Mouse (Mus musculus): ENCODE results near the gene Plod3. TPM values are rescaled to one million over a fixed set of nuclear protein-coding genes. Genes with fewer than 3 reads are reported as not detected.

Gene Plod3
- polyA plus RNA-seq, 1 experiment from 2014 or later, result 36.3 TPM

GRCm38 (mm10) chr5:136988420-136988819 is 1.6 kb downstream of the Plod3 start:
- no peak for ATAC-seq
- Histone ChIP-seq H3K9ac (ENCODE audit: low read depth, low read length) (peak overlapping the region; percentile 79), H3K9me3 (ENCODE audit: control insufficient read depth, low read length) (no peaks in the 10 kb centered on the region), H3K27ac (ENCODE audit: low read depth, low read length) (peak overlapping the region; percentile 24), H3K4me3 (ENCODE audit: low read length) (peak overlapping the region; percentile 59), H3K36me3 (ENCODE audit: control insufficient read depth, insufficient read depth, low read length) (peaks cover 38% of the 10 kb centered on the region), H3K4me2 (ENCODE audit: low read length) (peak overlapping the region; percentile 62), H3K27me3 (replicated peaks; ENCODE audit: control insufficient read depth, insufficient read depth, low read length) (no peaks in the 10 kb centered on the region), H3K4me1 (ENCODE audit: control insufficient read depth, insufficient read depth, low read depth, low read length) (peaks cover 15% of the 10 kb centered on the region)
- WGBS, result 66% methylated on average over 5 of the region's 7 CpGs

DNA sequence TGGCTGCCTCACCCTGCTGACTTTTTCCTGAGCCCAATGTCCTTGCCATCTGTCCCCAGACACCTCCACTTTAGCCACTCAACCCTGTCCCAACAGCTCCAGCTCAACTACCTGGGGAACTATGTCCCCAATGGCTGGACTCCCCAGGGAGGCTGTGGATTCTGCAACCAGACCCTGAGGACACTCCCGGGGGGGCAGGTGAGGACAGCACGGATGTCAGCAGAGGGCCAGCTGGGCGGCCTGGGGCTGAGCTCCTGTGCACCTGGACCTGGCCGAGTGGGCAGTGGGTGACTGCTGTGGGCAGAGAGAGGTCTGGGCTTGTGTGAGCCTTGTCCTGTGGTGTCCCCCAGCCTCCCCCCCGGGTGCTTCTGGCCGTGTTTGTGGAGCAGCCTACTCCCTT is 3.0 kb downstream of the Plod3 start:
- H3K4me1 ChIP-seq (ENCODE audit: control insufficient read depth, insufficient read depth, low read depth, low read length), result peaks cover 15% of the 10 kb centered on the region
- H3K36me3 ChIP-seq (ENCODE audit: control insufficient read depth, insufficient read depth, low read length), result peaks cover 50% of the 10 kb centered on the region
- H3K4me3 ChIP-seq (ENCODE audit: low read length), result no peak overlapping the region
- no peak overlapping the region for H3K9ac ChIP-seq (ENCODE audit: low read depth, low read length)
- no peaks in the 10 kb centered on the region for H3K27me3 ChIP-seq (replicated peaks; ENCODE audit: control insufficient read depth, insufficient read depth, low read length)
- no peaks in the 10 kb centered on the region for H3K9me3 ChIP-seq (ENCODE audit: control insufficient read depth, low read length)
- no peak for ATAC-seq
- H3K27ac ChIP-seq (ENCODE audit: low read depth, low read length), result no peak overlapping the region
- 97% methylated on average over 6 of the region's 6 CpGs for WGBS
- no peak overlapping the region for H3K4me2 ChIP-seq (ENCODE audit: low read length)

- Histone ChIP-seq H3K27me3 (replicated peaks; ENCODE audit: control insufficient read depth, insufficient read depth, low read length) (no peaks in the 10 kb centered on the region), H3K36me3 (ENCODE audit: control insufficient read depth, insufficient read depth, low read length) (peaks cover 15% of the 10 kb centered on the region), H3K9ac (ENCODE audit: low read depth, low read length) (no peak overlapping the region), H3K4me1 (ENCODE audit: control insufficient read depth, insufficient read depth, low read depth, low read length) (no peaks in the 10 kb centered on the region), H3K9me3 (ENCODE audit: control insufficient read depth, low read length) (no peaks in the 10 kb centered on the region), H3K4me2 (ENCODE audit: low read length) (no peak overlapping the region), H3K27ac (ENCODE audit: low read depth, low read length) (no peak overlapping the region), H3K4me3 (ENCODE audit: low read length) (no peak overlapping the region)
- ATAC-seq, result no peak
- 92% methylated on average over 4 of the region's 5 CpGs for WGBS
Measured at GRCm38 (mm10) chr5:136999449-136999848, 12.6 kb downstream of the Plod3 start.

- no peak for ATAC-seq
- 91% methylated on average over 2 of the region's 2 CpGs for WGBS
Measured at GRCm38 (mm10) chr5:137000612-137001011, 13.8 kb downstream of the Plod3 start.

DNA sequence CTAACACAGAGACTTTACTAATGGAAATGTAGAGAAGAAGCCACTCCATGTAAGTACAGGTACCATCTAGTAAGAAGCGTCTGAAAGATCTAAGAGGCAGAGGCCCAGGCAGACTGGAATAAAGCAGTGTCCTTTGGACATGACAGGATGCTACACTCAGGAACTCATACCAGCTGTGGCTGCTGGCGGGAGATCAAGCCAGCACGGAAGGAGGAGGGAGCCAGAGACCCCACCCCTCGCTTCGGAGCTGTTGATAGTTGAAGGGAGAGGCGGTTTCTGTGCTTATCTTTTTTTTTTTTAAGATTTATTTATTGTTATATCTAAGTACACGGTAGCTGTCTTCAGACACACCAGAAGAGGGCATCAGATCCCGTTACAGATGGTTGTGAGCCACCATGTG is 20.5 kb downstream of the Plod3 start:
- no peaks in the 10 kb centered on the region for H3K9me3 ChIP-seq (ENCODE audit: control insufficient read depth, low read length)
- H3K9ac ChIP-seq (ENCODE audit: low read depth, low read length), result no peak overlapping the region
- H3K27ac ChIP-seq (ENCODE audit: low read depth, low read length), result no peak overlapping the region
- no peak overlapping the region for H3K4me2 ChIP-seq (ENCODE audit: low read length)
- no peaks in the 10 kb centered on the region for H3K4me1 ChIP-seq (ENCODE audit: control insufficient read depth, insufficient read depth, low read depth, low read length)
- no peaks in the 10 kb centered on the region for H3K27me3 ChIP-seq (replicated peaks; ENCODE audit: control insufficient read depth, insufficient read depth, low read length)
- H3K36me3 ChIP-seq (ENCODE audit: control insufficient read depth, insufficient read depth, low read length), result no peaks in the 10 kb centered on the region
- 64% methylated on average over 8 of the region's 8 CpGs for WGBS
- ATAC-seq, result no peak
- H3K4me3 ChIP-seq (ENCODE audit: low read length), result no peak overlapping the region

More at GRCm38 (mm10) chr5:137000612-137001011, 13.8 kb downstream of the Plod3 start:
- Histone ChIP-seq H3K27me3 (replicated peaks; ENCODE audit: control insufficient read depth, insufficient read depth, low read length) (no peaks in the 10 kb centered on the region), H3K4me1 (ENCODE audit: control insufficient read depth, insufficient read depth, low read depth, low read length) (no peaks in the 10 kb centered on the region), H3K36me3 (ENCODE audit: control insufficient read depth, insufficient read depth, low read length) (peaks cover 6% of the 10 kb centered on the region; the same call in 1 of the 2 replicates), H3K9ac (ENCODE audit: low read depth, low read length) (no peak overlapping the region), H3K4me3 (ENCODE audit: low read length) (no peak overlapping the region), H3K9me3 (ENCODE audit: control insufficient read depth, low read length) (no peaks in the 10 kb centered on the region), H3K4me2 (ENCODE audit: low read length) (no peak overlapping the region), H3K27ac (ENCODE audit: low read depth, low read length) (no peak overlapping the region)

GRCm38 (mm10) chr5:137009988-137010387 is 23.2 kb downstream of the Plod3 start:
- H3K4me1 ChIP-seq (ENCODE audit: control insufficient read depth, insufficient read depth, low read depth, low read length), result no peaks in the 10 kb centered on the region

DNA sequence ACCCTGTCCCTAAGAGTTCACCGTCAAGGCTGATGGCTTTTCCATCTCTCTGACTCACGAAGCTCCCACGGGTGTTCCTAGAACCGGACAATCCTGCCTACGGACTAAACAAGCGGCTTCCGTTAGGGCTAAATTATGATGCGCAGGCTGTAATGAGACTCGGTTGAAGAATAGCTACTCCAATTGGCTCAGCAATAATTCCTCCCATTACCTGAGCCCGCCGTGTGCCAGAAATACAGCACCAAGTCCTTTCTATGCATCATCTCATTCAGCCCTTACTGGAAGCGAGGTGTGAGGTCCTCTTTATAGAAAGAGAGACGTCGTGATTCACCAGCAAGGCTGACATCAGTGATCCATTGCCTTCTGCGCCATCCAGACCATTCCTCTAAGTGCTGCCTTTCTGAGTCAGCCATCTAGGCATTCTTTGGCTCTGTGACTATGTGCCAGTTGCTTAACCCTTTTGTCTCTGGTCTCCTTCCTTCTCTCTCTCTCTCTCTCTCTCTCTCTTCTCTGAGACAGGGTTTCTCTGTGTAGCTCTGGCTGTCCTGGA is 25.7 kb downstream of the Plod3 start:
- Histone ChIP-seq H3K9me3 (ENCODE audit: control insufficient read depth, low read length) (no peaks in the 10 kb centered on the region), H3K27ac (ENCODE audit: low read depth, low read length) (no peak overlapping the region), H3K4me2 (ENCODE audit: low read length) (no peak overlapping the region), H3K4me3 (ENCODE audit: low read length) (no peak overlapping the region), H3K9ac (ENCODE audit: low read depth, low read length) (no peak overlapping the region), H3K4me1 (ENCODE audit: control insufficient read depth, insufficient read depth, low read depth, low read length) (no peaks in the 10 kb centered on the region), H3K36me3 (ENCODE audit: control insufficient read depth, insufficient read depth, low read length) (no peaks in the 10 kb centered on the region), H3K27me3 (replicated peaks; ENCODE audit: control insufficient read depth, insufficient read depth, low read length) (no peaks in the 10 kb centered on the region)
- ATAC-seq, result no peak
- 74% methylated on average over 15 of the region's 15 CpGs for WGBS

More at GRCm38 (mm10) chr5:137009988-137010387, 23.2 kb downstream of the Plod3 start:
- ATAC-seq, result no peak
- Histone ChIP-seq H3K36me3 (ENCODE audit: control insufficient read depth, insufficient read depth, low read length) (no peaks in the 10 kb centered on the region), H3K27ac (ENCODE audit: low read depth, low read length) (no peak overlapping the region), H3K9ac (ENCODE audit: low read depth, low read length) (no peak overlapping the region), H3K4me2 (ENCODE audit: low read length) (no peak overlapping the region), H3K9me3 (ENCODE audit: control insufficient read depth, low read length) (no peaks in the 10 kb centered on the region), H3K27me3 (replicated peaks; ENCODE audit: control insufficient read depth, insufficient read depth, low read length) (no peaks in the 10 kb centered on the region), H3K4me3 (ENCODE audit: low read length) (no peak overlapping the region)
- WGBS, result 24% methylated on average over 3 of the region's 3 CpGs

DNA sequence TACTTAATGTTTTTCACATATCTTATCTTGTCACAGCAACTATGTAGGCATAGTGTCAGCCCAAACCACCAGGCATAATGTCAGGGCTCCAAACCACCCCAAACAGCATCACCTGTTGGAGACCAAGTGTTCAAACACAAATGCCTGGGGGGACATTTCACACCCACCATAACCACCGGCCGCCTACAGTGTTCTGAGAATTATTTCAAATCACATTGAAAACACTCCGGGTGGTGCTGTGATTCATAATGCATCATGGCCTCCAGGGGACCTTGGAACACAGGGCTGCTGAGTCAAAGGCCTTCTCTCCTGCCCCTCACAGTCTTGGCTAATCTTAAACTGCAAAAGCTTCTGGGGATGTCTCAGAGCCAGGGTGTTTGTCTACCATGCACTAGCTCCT is 29.1 kb downstream of the Plod3 start:
- H3K4me2 ChIP-seq (ENCODE audit: low read length), result no peak overlapping the region
- H3K27ac ChIP-seq (ENCODE audit: low read depth, low read length), result no peak overlapping the region
- H3K27me3 ChIP-seq (replicated peaks; ENCODE audit: control insufficient read depth, insufficient read depth, low read length), result no peaks in the 10 kb centered on the region
- H3K9me3 ChIP-seq (ENCODE audit: control insufficient read depth, low read length), result no peaks in the 10 kb centered on the region
- H3K4me3 ChIP-seq (ENCODE audit: low read length), result no peak overlapping the region
- WGBS, result 92% methylated on average over 3 of the region's 3 CpGs
- H3K36me3 ChIP-seq (ENCODE audit: control insufficient read depth, insufficient read depth, low read length), result no peaks in the 10 kb centered on the region
- no peak overlapping the region for H3K9ac ChIP-seq (ENCODE audit: low read depth, low read length)
- H3K4me1 ChIP-seq (ENCODE audit: control insufficient read depth, insufficient read depth, low read depth, low read length), result no peaks in the 10 kb centered on the region
- no peak for ATAC-seq

DNA sequence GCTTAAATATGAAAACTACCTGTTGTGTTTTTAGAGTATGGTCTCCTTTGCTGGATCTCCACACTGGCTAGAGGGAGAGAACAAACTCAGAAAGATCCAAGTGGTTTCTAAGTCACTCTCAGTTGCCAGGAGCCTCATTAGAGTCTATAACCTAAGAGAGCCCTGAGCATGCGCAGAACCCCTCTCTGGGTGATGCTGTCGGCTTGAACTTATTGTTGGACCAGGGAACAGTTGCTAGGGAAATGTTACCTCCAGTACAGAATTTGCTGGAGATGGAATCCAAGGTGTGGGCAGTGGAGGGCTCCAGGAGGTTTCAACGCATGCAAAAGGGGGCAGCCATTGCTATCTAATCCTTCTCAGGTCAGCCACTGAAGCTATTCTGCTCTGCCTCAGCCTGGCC is 37.5 kb downstream of the Plod3 start:
- WGBS, result 41% methylated on average over 3 of the region's 3 CpGs
- Histone ChIP-seq H3K4me1 (ENCODE audit: control insufficient read depth, insufficient read depth, low read depth, low read length) (peaks cover 2% of the 10 kb centered on the region), H3K27me3 (replicated peaks; ENCODE audit: control insufficient read depth, insufficient read depth, low read length) (peaks cover 35% of the 10 kb centered on the region), H3K9me3 (ENCODE audit: control insufficient read depth, low read length) (no peaks in the 10 kb centered on the region), H3K4me3 (ENCODE audit: low read length) (no peak overlapping the region), H3K9ac (ENCODE audit: low read depth, low read length) (no peak overlapping the region; the same call in 1 of the 2 replicates), H3K4me2 (ENCODE audit: low read length) (no peak overlapping the region), H3K27ac (ENCODE audit: low read depth, low read length) (no peak overlapping the region), H3K36me3 (ENCODE audit: control insufficient read depth, insufficient read depth, low read length) (no peaks in the 10 kb centered on the region)
- no peak for ATAC-seq

Measured in hindbrain, embryonic 16.5 days (tissue).